Mouse (Mus musculus) adrenal gland, postnatal 14 days (tissue): Measurements from ENCODE around the gene Rnf215. TPM values are rescaled to one million over a fixed set of nuclear protein-coding genes. Genes with fewer than 3 reads are reported as not detected.

Experiments used
- microRNA-seq, 2 experiments: library from miRNA; unstranded; fragments of <30 nt; microRNA quantifications; one replicate each; pipeline ENCODE4 v1.2.0; 2021
- total RNA-seq: library from RNA; stranded (reverse); gene quantifications from 2 replicates; pipeline ENCODE4 v1.2.3, GENCODE M21; 2021

Rnf215 gene
- total RNA-seq, 1 experiment from 2014 or later, result 17.2 TPM

Small RNA genes lying within 50 kb of the gene (microRNA-seq; reads per million reads assigned to microRNA genes)
- gene Mir3060, result 0.76 to 2.1 reads per million in 2 experiments

Other genes starting within 250 kb of the Rnf215 start
- 0.59 and 0.83 TPM in 2 replicates for gene 4921536K21Rik, start 240.1 kb upstream of the Rnf215 start, total RNA-seq
- gene Dusp18, start 240.0 kb upstream of the Rnf215 start, total RNA-seq, result 4.3 and 5.2 TPM in 2 replicates
- 3.4 and 5.4 TPM in 2 replicates for gene Slc35e4, start 220.5 kb upstream of the Rnf215 start, total RNA-seq
- gene Tcn2, start 203.0 kb upstream of the Rnf215 start, total RNA-seq, result 107 and 112 TPM in 2 replicates
- gene Pes1, start 171.2 kb upstream of the Rnf215 start, total RNA-seq, result 58.4 and 71.3 TPM in 2 replicates
- not detected in 2 replicates for gene 4930556J24Rik, start 158.4 kb upstream of the Rnf215 start, total RNA-seq
- gene Gal3st1, start 151.6 kb upstream of the Rnf215 start, total RNA-seq, result 0.48 and 0.53 TPM in 2 replicates
- 6.3 and 15.4 TPM in 2 replicates for gene Sec14l4, start 103.7 kb upstream of the Rnf215 start, total RNA-seq
- 0.49 and 0.56 TPM in 2 replicates for gene Sec14l3, start 70.4 kb upstream of the Rnf215 start, total RNA-seq
- 25.6 and 27.3 TPM in 2 replicates for gene Mtfp1, start 39.8 kb upstream of the Rnf215 start, total RNA-seq
- gene Sec14l2, start 11.8 kb upstream of the Rnf215 start, total RNA-seq, result 3.6 and 27.0 TPM in 2 replicates
- gene Ccdc157, start 25.1 kb downstream of the Rnf215 start, total RNA-seq, result 8.7 and 11.5 TPM in 2 replicates
- 43.7 and 49.8 TPM in 2 replicates for gene Sf3a1, start 25.1 kb downstream of the Rnf215 start, total RNA-seq
- 15.6 and 18.2 TPM in 2 replicates for gene Tbc1d10a, start 51.6 kb downstream of the Rnf215 start, total RNA-seq
- gene Castor1, start 83.0 kb downstream of the Rnf215 start, total RNA-seq, result 6.1 and 8.5 TPM in 2 replicates
- 0.41 TPM in 1 of 2 replicates, not detected in the other for gene Osm, start 101.2 kb downstream of the Rnf215 start, total RNA-seq
- 0.44 and 0.90 TPM in 2 replicates for gene Lif, start 122.4 kb downstream of the Rnf215 start, total RNA-seq